8 mouse cellular contexts compared by ENCODE assay signal in the genomic region with DNA sequence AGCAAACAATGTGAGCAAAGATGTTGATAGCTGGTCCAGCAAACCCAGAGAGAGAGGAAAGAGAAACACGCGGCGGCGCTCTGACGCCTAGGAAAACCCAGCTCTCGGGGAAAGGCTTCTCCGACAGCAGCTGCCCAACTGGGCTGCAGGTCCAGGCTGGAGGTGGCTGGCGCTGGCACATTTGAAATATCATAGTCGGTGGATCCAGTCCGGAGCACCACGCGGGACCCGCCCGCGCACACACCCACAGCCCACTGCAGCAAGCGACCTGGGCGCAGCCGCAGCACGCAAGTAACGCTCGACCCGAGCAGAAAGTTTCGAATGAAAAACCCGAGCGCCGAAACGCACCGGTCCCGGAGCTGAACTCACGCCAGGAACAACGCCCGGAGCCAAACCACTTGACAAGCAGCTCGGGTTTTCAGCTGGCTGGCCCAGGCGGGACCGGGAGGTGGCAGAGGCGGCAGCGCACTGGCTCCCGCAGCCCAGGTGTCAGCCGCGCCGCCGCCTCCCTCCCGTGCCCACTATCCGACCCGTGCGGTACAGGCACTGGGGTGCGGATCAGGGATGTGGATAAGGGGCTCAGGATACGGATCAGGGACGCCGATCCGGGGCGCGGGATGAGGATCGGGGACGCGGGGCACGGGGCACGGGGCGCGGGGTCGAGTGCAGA. TPM values are rescaled to one million over a fixed set of nuclear protein-coding genes. Genes with fewer than 3 reads are reported as not detected.
DNase-seq lines count a peak whose midpoint lies in the region; ATAC-seq and TF ChIP-seq lines count a peak whose summit lies in the region.

No protein-coding gene starts in this region.

- TF ChIP-seq CTCF in kidney, adult 2 months (conservative IDR thresholded peaks at IDR 0.05; ENCODE audit: insufficient read depth, insufficient read length, low read depth, low read length): peak; percentile 38
- TF ChIP-seq CTCF in midbrain, postnatal 0 days (IDR thresholded peaks at IDR 0.05): peak; percentile 48

- no peaks in the 10 kb centered on the region for H3K36me3 ChIP-seq in erythroblast, embryonic 14.5 days (ENCODE audit: control insufficient read depth)
- H3K36me3 ChIP-seq in embryonic facial prominence, embryonic 10.5 days (replicated peaks): 0 out of 2 replicates have a peak, but pooled peaks cover 2% of the 10 kb centered on the region
- H3K36me3 ChIP-seq in kidney, adult 2 months (ENCODE audit: control insufficient read depth, insufficient read depth, low read length): no peaks in the 10 kb centered on the region
- H3K36me3 ChIP-seq in limb, embryonic 15.5 days: no peaks in the 10 kb centered on the region
- H3K36me3 ChIP-seq in midbrain, postnatal 0 days (ENCODE audit: insufficient read depth, low read length): no peaks in the 10 kb centered on the region

- WGBS in embryonic facial prominence, embryonic 10.5 days: under 1% methylated on average over 61 of the region's 61 CpGs
- WGBS in kidney, adult 2 months: under 1% methylated on average over 57 of the region's 61 CpGs
- WGBS in limb, embryonic 15.5 days: under 1% methylated on average over 60 of the region's 61 CpGs
- 2% methylated on average over 57 of the region's 61 CpGs for WGBS in midbrain, postnatal 0 days

- ATAC-seq in erythroblast, adult 5-6 weeks (replicated peaks; ENCODE audit: low FRiP score, poor library complexity, severe bottlenecking): no peak
- ATAC-seq in limb, embryonic 15.5 days (ENCODE audit: insufficient number of reproducible peaks, low FRiP score, low TSS enrichment, low read depth): peak; percentile 37
- ATAC-seq in midbrain, postnatal 0 days (ENCODE audit: low FRiP score): peak; percentile 66

- H3K9ac ChIP-seq in limb, embryonic 15.5 days: peak overlapping the region; percentile 68
- peak overlapping the region; percentile 86 for H3K9ac ChIP-seq in midbrain, postnatal 0 days (replicated peaks; ENCODE audit: low read length, poor library complexity, severe bottlenecking)

- H3K9me3 ChIP-seq in erythroblast, embryonic 14.5 days (ENCODE audit: control insufficient read depth, low read length): no peaks in the 10 kb centered on the region
- H3K9me3 ChIP-seq in embryonic facial prominence, embryonic 10.5 days: no peaks in the 10 kb centered on the region
- H3K9me3 ChIP-seq in limb, embryonic 15.5 days: no peaks in the 10 kb centered on the region
- no peaks in the 10 kb centered on the region for H3K9me3 ChIP-seq in midbrain, postnatal 0 days (ENCODE audit: low read length)

- H3K4me3 ChIP-seq in erythroblast, embryonic 14.5 days (replicated peaks): peak overlapping the region; percentile 64
- H3K4me3 ChIP-seq in embryonic facial prominence, embryonic 10.5 days: peak overlapping the region; percentile 96
- peak overlapping the region; percentile 88 for H3K4me3 ChIP-seq in kidney, adult 2 months (ENCODE audit: insufficient read depth, low read depth, low read length)
- peak overlapping the region; percentile 94 for H3K4me3 ChIP-seq in limb, embryonic 15.5 days
- peak overlapping the region; percentile 86 for H3K4me3 ChIP-seq in midbrain, postnatal 0 days (ENCODE audit: low read depth, low read length)

- no peak for TF ChIP-seq POLR2A in kidney, adult 2 months (IDR thresholded peaks at IDR 0.05; ENCODE audit: low read depth, low read length)

- H3K27ac ChIP-seq in embryonic facial prominence, embryonic 10.5 days (replicated peaks): peak overlapping the region; percentile 92
- H3K27ac ChIP-seq in kidney, adult 2 months (ENCODE audit: insufficient read depth, low read depth, low read length): no peak overlapping the region
- peak overlapping the region; percentile 84 for H3K27ac ChIP-seq in limb, embryonic 15.5 days
- peak overlapping the region; percentile 90 for H3K27ac ChIP-seq in midbrain, postnatal 0 days (ENCODE audit: low read depth, low read length)

- peaks cover 13% of the 10 kb centered on the region for H3K4me1 ChIP-seq in erythroblast, embryonic 14.5 days (ENCODE audit: control insufficient read depth)
- peaks cover 12% of the 10 kb centered on the region; the same call in 1 of the 2 replicates for H3K4me1 ChIP-seq in embryonic facial prominence, embryonic 10.5 days
- no peaks in the 10 kb centered on the region; the same call in 1 of the 2 replicates for H3K4me1 ChIP-seq in kidney, adult 2 months (ENCODE audit: control insufficient read depth, insufficient read depth, low read length)
- H3K4me1 ChIP-seq in limb, embryonic 15.5 days: peaks cover 15% of the 10 kb centered on the region
- H3K4me1 ChIP-seq in midbrain, postnatal 0 days (ENCODE audit: insufficient read depth, low read length): no peaks in the 10 kb centered on the region

- peak; percentile 73 for DNase-seq in embryonic facial prominence, embryonic 10.5 days (ENCODE audit: low spot score)
- peak; percentile 63 to 78 for DNase-seq in heart, adult 18-20 months
- peak; percentile 76 for DNase-seq in kidney, adult 2 months
- peak; percentile 77 for DNase-seq in midbrain, postnatal 0 days (ENCODE audit: low spot score)
- peak; percentile 9 to 13 for DNase-seq in spleen, postnatal 36 days (ENCODE audit: low spot score in 2 of 2)

- peak overlapping the region; percentile 94 for H3K4me2 ChIP-seq in limb, embryonic 15.5 days
- H3K4me2 ChIP-seq in midbrain, postnatal 0 days (ENCODE audit: low read depth, low read length, poor library complexity, severe bottlenecking): peak overlapping the region; percentile 68

- peaks cover 56% of the 10 kb centered on the region for H3K27me3 ChIP-seq in erythroblast, embryonic 14.5 days (ENCODE audit: control insufficient read depth)
- H3K27me3 ChIP-seq in embryonic facial prominence, embryonic 10.5 days (replicated peaks; ENCODE audit: low read depth, poor library complexity, severe bottlenecking): no peaks in the 10 kb centered on the region
- H3K27me3 ChIP-seq in kidney, adult 2 months (replicated peaks; ENCODE audit: control insufficient read depth, insufficient read depth, low read length): no peaks in the 10 kb centered on the region
- H3K27me3 ChIP-seq in limb, embryonic 15.5 days: no peaks in the 10 kb centered on the region
- H3K27me3 ChIP-seq in midbrain, postnatal 0 days (ENCODE audit: insufficient read depth, low read length): no peaks in the 10 kb centered on the region

RNA-seq across cellular contexts. Expression of a gene that starts 9.5 kb away (rescaled TPM):
- polyA plus RNA-seq in erythroblast, embryonic 14.5 days (2012): 0.02 and 0.06 TPM in 2 replicates
- total RNA-seq in erythroblast, adult 5-6 weeks (2015; ENCODE audit: low replicate concordance): 15.2 and 18.2 TPM in 2 replicates
- total RNA-seq in erythroblast, adult 5-6 weeks (2017; ENCODE audit: low replicate concordance): 18.7 and 20.8 TPM in 2 replicates
- polyA plus RNA-seq in embryonic facial prominence, embryonic 10.5 days (2016; fragmentation: Nextera tagmentation; extraction: Ambion mirVana): 48.5 and 57.1 TPM in 2 replicates
- total RNA-seq in heart, adult 18-20 months (2021): 10 to 100 TPM; 37.8 to 44.2 TPM
- 6.2 and 6.6 TPM in 2 replicates for polyA plus RNA-seq in kidney, adult 2 months (2012; rRNA removed)
- polyA plus RNA-seq in limb, embryonic 15.5 days (2015; fragmentation: Nextera tagmentation; extraction: Ambion mirVana): 54.5 and 54.6 TPM in 2 replicates
- 69.3 and 85.3 TPM in 2 replicates for total RNA-seq in midbrain, postnatal 0 days (2014; rRNA removed)
- 144 and 151 TPM in 2 replicates for polyA plus RNA-seq in midbrain, postnatal 0 days (2015; fragmentation: Nextera tagmentation; extraction: Ambion mirVana)

Comparison
In these comparisons a context has a peak if more than half of its experiments do, and no peak if none do; other contexts are left out.
1. DNase-seq: peak in every context shown above with its lines; median percentile 77 in midbrain, postnatal 0 days; 76 in kidney, adult 2 months; 73 in embryonic facial prominence, embryonic 10.5 days; 70 in heart, adult 18-20 months; 11 in spleen, postnatal 36 days.